Comparison of ENCODE assay signal across 8 mouse cellular contexts in the genomic region with DNA sequence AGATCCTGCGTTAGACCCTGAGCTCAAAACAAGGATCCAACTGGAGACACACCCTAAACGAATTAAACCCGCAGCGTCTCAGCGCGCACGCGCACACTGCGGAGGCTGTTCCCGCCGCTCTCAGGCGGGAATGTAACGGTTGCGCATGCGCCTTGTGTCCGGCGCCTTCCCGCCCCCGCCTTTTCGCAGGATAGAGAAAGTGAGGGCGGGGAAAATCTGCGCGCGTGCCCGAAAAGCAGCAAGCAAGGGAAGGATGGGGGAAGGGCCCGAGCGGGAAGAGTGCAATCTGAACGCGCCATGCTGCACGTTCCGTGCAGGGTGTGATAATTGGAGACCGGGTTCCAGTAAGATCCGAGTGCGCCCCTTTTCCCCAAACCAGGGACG. TPM values are rescaled to one million over a fixed set of nuclear protein-coding genes. Genes with fewer than 3 reads are reported as not detected.
DNase-seq lines count a peak whose midpoint lies in the region; ATAC-seq and TF ChIP-seq lines count a peak whose summit lies in the region.

No protein-coding gene starts in this region.

- no peak overlapping the region for H3K4me2 ChIP-seq in CH12.LX (ENCODE audit: insufficient read depth, low read depth, poor library complexity, severe bottlenecking)
- H3K4me2 ChIP-seq in heart, embryonic 15.5 days: peak overlapping the region; percentile 93
- H3K4me2 ChIP-seq in liver, embryonic 13.5 days: peak overlapping the region; percentile 94
- peak overlapping the region; percentile 99 for H3K4me2 ChIP-seq in stomach, embryonic 14.5 days (replicated peaks; ENCODE audit: low read depth, low read length)

- H3K36me3 ChIP-seq in CH12.LX (replicated peaks in 1 of 2; ENCODE audit: control insufficient read depth in 1 of 2, insufficient read depth in 1 of 2, low read length in 1 of 2): peaks cover 15 to 32% of the 10 kb centered on the region in 2 experiments
- H3K36me3 ChIP-seq in forebrain, embryonic 10.5 days (replicated peaks): peaks cover 22% of the 10 kb centered on the region
- H3K36me3 ChIP-seq in heart, embryonic 15.5 days: peaks cover 6% of the 10 kb centered on the region
- H3K36me3 ChIP-seq in liver, embryonic 13.5 days: peaks cover 23% of the 10 kb centered on the region
- peaks cover 9% of the 10 kb centered on the region for H3K36me3 ChIP-seq in stomach, embryonic 14.5 days (ENCODE audit: control insufficient read depth, insufficient read depth, low read length)

- ATAC-seq in heart, embryonic 15.5 days (replicated peaks; ENCODE audit: insufficient number of reproducible peaks, insufficient read depth, low FRiP score, low read depth): peak; percentile 79
- ATAC-seq in liver, embryonic 13.5 days (ENCODE audit: low read depth): peak; percentile 69
- ATAC-seq in stomach, embryonic 14.5 days (ENCODE audit: insufficient number of reproducible peaks, insufficient read depth, low FRiP score, low read depth): peak; percentile 85

- TF ChIP-seq CTCF in CH12.LX (conservative IDR thresholded peaks at IDR 0.05 in 1 of 2, IDR thresholded peaks at IDR 0.05 in 1 of 2; ENCODE audit: low read depth in 2 of 2, low read length in 2 of 2): no peak

- peak overlapping the region; percentile 81 for H3K9ac ChIP-seq in CH12.LX (ENCODE audit: insufficient read depth, low read depth)
- peak overlapping the region; percentile 97 for H3K9ac ChIP-seq in heart, embryonic 15.5 days
- H3K9ac ChIP-seq in liver, embryonic 13.5 days: peak overlapping the region; percentile 93
- H3K9ac ChIP-seq in stomach, embryonic 14.5 days (replicated peaks; ENCODE audit: low read depth, low read length): peak overlapping the region; percentile 89

- peak; percentile 99 for DNase-seq in CH12.LX (ENCODE audit: extremely low read depth)
- DNase-seq in c-Kit-positive CD71-negative TER-119-negative erythroid progenitor cells, embryonic 14.5 days (ENCODE audit: low read depth): peak; percentile 96
- peak; percentile 95 for DNase-seq in forebrain, embryonic 10.5 days (ENCODE audit: extremely low spot score, low spot score)
- peak; percentile 98 for DNase-seq in kidney, postnatal 25 days
- peak; percentile 92 for DNase-seq in liver, embryonic 13.5 days
- peak; percentile 82 to 88 for DNase-seq in natural killer cell, adult 2 months (ENCODE audit: low spot score in 2 of 2)

- H3K27me3 ChIP-seq in CH12.LX (replicated peaks): no peaks in the 10 kb centered on the region
- no peaks in the 10 kb centered on the region for H3K27me3 ChIP-seq in forebrain, embryonic 10.5 days (ENCODE audit: poor library complexity, severe bottlenecking)
- H3K27me3 ChIP-seq in heart, embryonic 15.5 days: no peaks in the 10 kb centered on the region
- no peaks in the 10 kb centered on the region for H3K27me3 ChIP-seq in liver, embryonic 13.5 days
- no peaks in the 10 kb centered on the region for H3K27me3 ChIP-seq in stomach, embryonic 14.5 days (ENCODE audit: control insufficient read depth, insufficient read depth, low read length)

- in situ Hi-C loops in CH12.LX (cut with MboI; ENCODE audit: low pct_ligation_motif_present, low pct_unique_long_range_greater_than_20kb, low sequenced_read_pairs): loop anchor here (10.0 to 25.0 kb wide), 3 partner anchors 61 to 1347 kb away; no protein-coding TSS in a partner anchor

- H3K27ac ChIP-seq in CH12.LX (ENCODE audit: insufficient read depth, low read depth): peak overlapping the region; percentile 69
- H3K27ac ChIP-seq in forebrain, embryonic 10.5 days: peak overlapping the region; percentile 98
- peak overlapping the region; percentile 100 for H3K27ac ChIP-seq in heart, embryonic 15.5 days
- H3K27ac ChIP-seq in liver, embryonic 13.5 days: peak overlapping the region; percentile 98
- H3K27ac ChIP-seq in stomach, embryonic 14.5 days (ENCODE audit: low read length): peak overlapping the region; percentile 97

- no peak for TF ChIP-seq EP300 in CH12.LX (IDR thresholded peaks at IDR 0.05; ENCODE audit: low read length)

- peak overlapping the region; percentile 63 to 84 (median 70) for H3K4me3 ChIP-seq in CH12.LX (replicated peaks in 1 of 3; ENCODE audit: low read depth in 2 of 3, low read length in 2 of 3, poor library complexity in 1 of 3)
- peak overlapping the region; percentile 73 for H3K4me3 ChIP-seq in forebrain, embryonic 10.5 days
- H3K4me3 ChIP-seq in heart, embryonic 15.5 days: peak overlapping the region; percentile 93
- peak overlapping the region; percentile 85 for H3K4me3 ChIP-seq in liver, embryonic 13.5 days (replicated peaks)
- peak overlapping the region; percentile 73 for H3K4me3 ChIP-seq in stomach, embryonic 14.5 days (ENCODE audit: low read depth, low read length)

- dilution Hi-C loops in CH12.LX (cut with MboI; ENCODE audit: extremely low pct_ligation_motif_present, extremely low pct_unique_long_range_greater_than_20kb, low sequenced_read_pairs): no loop called here

- H3K4me1 ChIP-seq in CH12.LX (ENCODE audit: control insufficient read depth in 1 of 2, insufficient read depth in 2 of 2): peaks cover 4 to 32% of the 10 kb centered on the region in 2 experiments; a peak in 3 of 4 replicates
- H3K4me1 ChIP-seq in forebrain, embryonic 10.5 days: peaks cover 44% of the 10 kb centered on the region
- peaks cover 23% of the 10 kb centered on the region for H3K4me1 ChIP-seq in heart, embryonic 15.5 days (replicated peaks)
- H3K4me1 ChIP-seq in liver, embryonic 13.5 days (replicated peaks): peaks cover 42% of the 10 kb centered on the region
- H3K4me1 ChIP-seq in stomach, embryonic 14.5 days (ENCODE audit: control insufficient read depth, insufficient read depth, low read length): peaks cover 14% of the 10 kb centered on the region

- no peaks in the 10 kb centered on the region for H3K9me3 ChIP-seq in CH12.LX (replicated peaks; ENCODE audit: low read length)
- H3K9me3 ChIP-seq in forebrain, embryonic 10.5 days: no peaks in the 10 kb centered on the region
- H3K9me3 ChIP-seq in heart, embryonic 15.5 days (replicated peaks): no peaks in the 10 kb centered on the region
- H3K9me3 ChIP-seq in liver, embryonic 13.5 days (replicated peaks): no peaks in the 10 kb centered on the region
- H3K9me3 ChIP-seq in stomach, embryonic 14.5 days (ENCODE audit: control insufficient read depth, low read depth, low read length): no peaks in the 10 kb centered on the region

- TF ChIP-seq RAD21 in CH12.LX (IDR thresholded peaks at IDR 0.05; ENCODE audit: low read depth, low read length): no peak

- TF ChIP-seq POLR2A in CH12.LX (IDR thresholded peaks at IDR 0.05; ENCODE audit: low read depth, low read length): no peak

- peaks cover 10% of the 10 kb centered on the region for H3K79me2 ChIP-seq in CH12.LX (replicated peaks; ENCODE audit: control insufficient read depth, extremely low read depth, insufficient read depth, poor library complexity, severe bottlenecking)

- under 1% methylated on average over 35 of the region's 35 CpGs for WGBS in forebrain, embryonic 10.5 days
- WGBS in heart, embryonic 15.5 days: under 1% methylated on average over 35 of the region's 35 CpGs
- WGBS in liver, embryonic 13.5 days (ENCODE audit: insufficient replicate concordance): under 1% methylated on average over 35 of the region's 35 CpGs
- under 1% methylated on average over 35 of the region's 35 CpGs for WGBS in stomach, embryonic 14.5 days

RNA-seq across cellular contexts. Expression of gene Tuba1b, which starts 0.5 kb away (rescaled TPM):
- total RNA-seq in CH12.LX (2012; rRNA removed) (1,149 and 1,670 TPM in 2 replicates), CH12.LX (2014; rRNA removed) (2,803 and 2,960 TPM in 2 replicates)
- polyA plus RNA-seq in CH12.LX (2012; ENCODE audit: insufficient read length, low read depth): 2,789 and 2,851 TPM in 2 replicates
- 2,760 and 2,766 TPM in 2 replicates for polyA plus RNA-seq in forebrain, embryonic 10.5 days (2016; fragmentation: Nextera tagmentation; extraction: Ambion mirVana)
- 1,310 and 1,493 TPM in 2 replicates for polyA plus RNA-seq in heart, embryonic 15.5 days (2015; fragmentation: Nextera tagmentation; extraction: Ambion mirVana)
- polyA plus RNA-seq in liver, embryonic 13.5 days (2015; fragmentation: Nextera tagmentation; extraction: Ambion mirVana): 1,202 and 1,287 TPM in 2 replicates
- 1,548 and 1,685 TPM in 2 replicates for polyA plus RNA-seq in stomach, embryonic 14.5 days (2014; fragmentation: Nextera tagmentation; extraction: Ambion mirVana)

RNA-seq across cellular contexts. Expression of gene Lmbr1l, which starts 15.8 kb away (rescaled TPM):
- total RNA-seq in CH12.LX (2012; rRNA removed): 19.7 and 23.4 TPM in 2 replicates
- total RNA-seq in CH12.LX (2014; rRNA removed): 27.5 and 30.4 TPM in 2 replicates
- polyA plus RNA-seq in CH12.LX (2012; ENCODE audit: insufficient read length, low read depth): 22.4 and 27.9 TPM in 2 replicates
- 23.9 and 25.3 TPM in 2 replicates for polyA plus RNA-seq in forebrain, embryonic 10.5 days (2016; fragmentation: Nextera tagmentation; extraction: Ambion mirVana)
- polyA plus RNA-seq in heart, embryonic 15.5 days (2015; fragmentation: Nextera tagmentation; extraction: Ambion mirVana): 10.7 and 13.7 TPM in 2 replicates
- 3.2 and 3.9 TPM in 2 replicates for polyA plus RNA-seq in liver, embryonic 13.5 days (2015; fragmentation: Nextera tagmentation; extraction: Ambion mirVana)
- polyA plus RNA-seq in stomach, embryonic 14.5 days (2014; fragmentation: Nextera tagmentation; extraction: Ambion mirVana): 5.1 and 8.8 TPM in 2 replicates

RNA-seq across cellular contexts. Expression of gene Gm49450, which starts 19.5 kb away (rescaled TPM):
- total RNA-seq in CH12.LX (2012; rRNA removed) (0.38 TPM in 1 of 2 replicates, not detected in the other), CH12.LX (2014; rRNA removed) (0.81 and 4.7 TPM in 2 replicates)
- 125 TPM in 1 of 2 replicates, not detected in the other for polyA plus RNA-seq in CH12.LX (2012; ENCODE audit: insufficient read length, low read depth)
- polyA plus RNA-seq in forebrain, embryonic 10.5 days (2016; fragmentation: Nextera tagmentation; extraction: Ambion mirVana): not detected in 2 replicates
- not detected in 2 replicates for polyA plus RNA-seq in heart, embryonic 15.5 days (2015; fragmentation: Nextera tagmentation; extraction: Ambion mirVana)
- not detected in 2 replicates for polyA plus RNA-seq in liver, embryonic 13.5 days (2015; fragmentation: Nextera tagmentation; extraction: Ambion mirVana)
- not detected in 2 replicates for polyA plus RNA-seq in stomach, embryonic 14.5 days (2014; fragmentation: Nextera tagmentation; extraction: Ambion mirVana)

RNA-seq across cellular contexts. Expression of gene Tuba1a, which starts 19.7 kb away (rescaled TPM):
- total RNA-seq in CH12.LX (2012; rRNA removed) (153 and 181 TPM in 2 replicates), CH12.LX (2014; rRNA removed) (438 and 533 TPM in 2 replicates)
- polyA plus RNA-seq in CH12.LX (2012; ENCODE audit: insufficient read length, low read depth): 254 and 283 TPM in 2 replicates
- 2,769 and 3,107 TPM in 2 replicates for polyA plus RNA-seq in forebrain, embryonic 10.5 days (2016; fragmentation: Nextera tagmentation; extraction: Ambion mirVana)
- 719 and 906 TPM in 2 replicates for polyA plus RNA-seq in heart, embryonic 15.5 days (2015; fragmentation: Nextera tagmentation; extraction: Ambion mirVana)
- polyA plus RNA-seq in liver, embryonic 13.5 days (2015; fragmentation: Nextera tagmentation; extraction: Ambion mirVana): 109 TPM in 2 replicates
- polyA plus RNA-seq in stomach, embryonic 14.5 days (2014; fragmentation: Nextera tagmentation; extraction: Ambion mirVana): 1,231 and 1,258 TPM in 2 replicates

RNA-seq across cellular contexts. Expression of gene Dhh, which starts 35.5 kb away (rescaled TPM):
- total RNA-seq in CH12.LX (2012; rRNA removed): not detected in 2 replicates
- not detected in 2 replicates for total RNA-seq in CH12.LX (2014; rRNA removed)
- not detected in 2 replicates for polyA plus RNA-seq in CH12.LX (2012; ENCODE audit: insufficient read length, low read depth)
- 0.24 and 0.48 TPM in 2 replicates for polyA plus RNA-seq in forebrain, embryonic 10.5 days (2016; fragmentation: Nextera tagmentation; extraction: Ambion mirVana)
- polyA plus RNA-seq in heart, embryonic 15.5 days (2015; fragmentation: Nextera tagmentation; extraction: Ambion mirVana): 2.1 and 4.2 TPM in 2 replicates
- 0.12 and 0.16 TPM in 2 replicates for polyA plus RNA-seq in liver, embryonic 13.5 days (2015; fragmentation: Nextera tagmentation; extraction: Ambion mirVana)
- 0.65 and 0.77 TPM in 2 replicates for polyA plus RNA-seq in stomach, embryonic 14.5 days (2014; fragmentation: Nextera tagmentation; extraction: Ambion mirVana)

Comparison
In these comparisons a context has a peak if more than half of its experiments do, and no peak if none do; other contexts are left out.
1. Peak in every context shown above with its lines: DNase-seq, ATAC-seq, H3K4me3 ChIP-seq and H3K27ac ChIP-seq.